Mouse (Mus musculus) limb, embryonic 13.5 days (tissue): ENCODE results near the gene Mex3d. TPM values are rescaled to one million over a fixed set of nuclear protein-coding genes. Genes with fewer than 3 reads are reported as not detected.

Experiments
- ATAC-seq: fragments of 200-750 bp; cut with Nextera tagmentation; 2 replicates; pipeline ENCODE4 v1.8.0; 2017; ENCODE audit warnings: low read depth, moderate number of reproducible peaks, moderate TSS enrichment; ENCODE audit not compliant: low FRiP score
- H3K27ac ChIP-seq: fragments of 300-500 bp; sonication (generic); 2 replicates; pipeline ENCODE4 v1.5.1; 2015; ENCODE audit warnings: inconsistent platforms, mild to moderate bottlenecking, moderate library complexity
- H3K27me3 ChIP-seq: fragments of 300-500 bp; sonication (generic); 2 replicates; pipeline ENCODE4 v1.6.1; 2015; ENCODE audit warnings: mild to moderate bottlenecking, inconsistent platforms
- H3K36me3 ChIP-seq: fragments of 300-500 bp; sonication (generic); 2 replicates; pipeline ENCODE4 v1.6.1; 2015; ENCODE audit warnings: inconsistent platforms, mild to moderate bottlenecking, moderate library complexity
- H3K4me1 ChIP-seq: fragments of 300-500 bp; sonication (generic); 2 replicates; pipeline ENCODE4 v1.6.1; 2015; ENCODE audit warnings: inconsistent platforms
- H3K4me2 ChIP-seq: fragments of 300-500 bp; sonication (generic); replicated peaks from 2 replicates; pipeline ENCODE4 v1.6.1; 2015; ENCODE audit warnings: inconsistent platforms, mild to moderate bottlenecking, moderate library complexity
- H3K4me3 ChIP-seq: fragments of 300-500 bp; sonication (generic); 2 replicates; pipeline ENCODE4 v1.5.1; 2015; ENCODE audit warnings: moderate library complexity, mild to moderate bottlenecking, inconsistent platforms
- H3K9ac ChIP-seq: fragments of 300-500 bp; sonication (generic); 2 replicates; pipeline ENCODE4 v1.6.1; 2015; ENCODE audit warnings: mild to moderate bottlenecking, inconsistent platforms
- H3K9me3 ChIP-seq: fragments of 300-500 bp; sonication (generic); 2 replicates; pipeline ENCODE4 v1.6.1; 2016; ENCODE audit warnings: inconsistent platforms
- WGBS: fragments of 180-500 bp; shearing (Covaris S2); methylation state at CpG from one replicate; pipeline ENCODE4 v1.1.7; 2015; 5-methylcytosine and 5-hydroxymethylcytosine counted together
- polyA plus RNA-seq: library from polyadenylated mRNA; unstranded; fragments of >200 nt; fragmentation: Nextera tagmentation; extraction: Ambion mirVana; gene quantifications from 2 replicates; pipeline ENCODE4 v1.2.1, GENCODE M21; 2015

The Mex3d gene
- polyA plus RNA-seq, 1 experiment from 2014 or later: 9.2 TPM

- Histone ChIP-seq H3K9me3 (no peaks in the 10 kb centered on the region), H3K27ac (no peak overlapping the region), H3K27me3 (no peaks in the 10 kb centered on the region), H3K4me3 (no peak overlapping the region), H3K4me1 (peaks cover 18% of the 10 kb centered on the region), H3K36me3 (peaks cover 69% of the 10 kb centered on the region), H3K4me2 (no peak overlapping the region), H3K9ac (peak overlapping the region; percentile 53; the same call in 1 of the 2 replicates)
- 94% methylated on average over 35 of the region's 35 CpGs for WGBS
- ATAC-seq: no peak
Observed at GRCm38 (mm10) chr10:80395025-80395627, 7.7 kb upstream of the Mex3d start.

GRCm38 (mm10) chr10:80392687-80393086 is 5.2 kb upstream of the Mex3d start:
- H3K4me3 ChIP-seq: no peak overlapping the region
- no peak overlapping the region for H3K9ac ChIP-seq

GRCm38 (mm10) chr10:80390697-80391096 is 3.2 kb upstream of the Mex3d start:
- 85% methylated on average over 9 of the region's 9 CpGs for WGBS
- Histone ChIP-seq H3K4me1 (peaks cover 12% of the 10 kb centered on the region), H3K36me3 (peaks cover 58% of the 10 kb centered on the region), H3K9me3 (no peaks in the 10 kb centered on the region), H3K27ac (no peak overlapping the region), H3K4me2 (no peak overlapping the region), H3K27me3 (no peaks in the 10 kb centered on the region), H3K9ac (no peak overlapping the region), H3K4me3 (no peak overlapping the region)
- ATAC-seq: no peak

More at GRCm38 (mm10) chr10:80392687-80393086, 5.2 kb upstream of the Mex3d start:
- Histone ChIP-seq H3K4me1 (peaks cover 23% of the 10 kb centered on the region), H3K27ac (no peak overlapping the region), H3K9me3 (no peaks in the 10 kb centered on the region), H3K4me2 (no peak overlapping the region), H3K36me3 (peaks cover 71% of the 10 kb centered on the region), H3K27me3 (no peaks in the 10 kb centered on the region)
- WGBS: 89% methylated on average over 5 of the region's 5 CpGs
- no peak for ATAC-seq

- Histone ChIP-seq H3K4me3 (no peak overlapping the region), H3K27me3 (no peaks in the 10 kb centered on the region), H3K4me1 (peaks cover 27% of the 10 kb centered on the region), H3K27ac (no peak overlapping the region), H3K9me3 (no peaks in the 10 kb centered on the region), H3K9ac (no peak overlapping the region), H3K36me3 (peaks cover 52% of the 10 kb centered on the region), H3K4me2 (no peak overlapping the region)
- ATAC-seq: no peak
- WGBS: 70% methylated on average over 4 of the region's 4 CpGs
Observed at GRCm38 (mm10) chr10:80389185-80389708, 1.8 kb upstream of the Mex3d start.

- H3K4me3 ChIP-seq: peak overlapping the region; percentile 97; the same call in 1 of the 2 replicates
- no peaks in the 10 kb centered on the region for H3K27me3 ChIP-seq
- ATAC-seq: no peak
- peak overlapping the region; percentile 78; the same call in 1 of the 2 replicates for H3K9ac ChIP-seq
- H3K9me3 ChIP-seq: no peaks in the 10 kb centered on the region
- peaks cover 32% of the 10 kb centered on the region for H3K4me1 ChIP-seq
- H3K36me3 ChIP-seq: peaks cover 52% of the 10 kb centered on the region
- H3K4me2 ChIP-seq: peak overlapping the region; percentile 95; the same call in 1 of the 2 replicates
- H3K27ac ChIP-seq: no peak overlapping the region
- WGBS: 23% methylated on average over 2 of the region's 2 CpGs
Observed at GRCm38 (mm10) chr10:80388731-80389130, 1.3 kb upstream of the Mex3d start.

- Histone ChIP-seq H3K9ac (peak overlapping the region; percentile 99), H3K4me2 (peak overlapping the region; percentile 95), H3K27ac (peak overlapping the region; percentile 80), H3K36me3 (peaks cover 52% of the 10 kb centered on the region), H3K4me1 (peaks cover 41% of the 10 kb centered on the region), H3K9me3 (no peaks in the 10 kb centered on the region), H3K4me3 (peak overlapping the region; percentile 97), H3K27me3 (no peaks in the 10 kb centered on the region)
- under 1% methylated on average over 78 of the region's 94 CpGs for WGBS
- ATAC-seq: 0 out of 2 replicates have a peak, but pooled peaks have one; percentile 0
Observed at GRCm38 (mm10) chr10:80386735-80387471, 556 bp downstream of the Mex3d start.

- H3K9ac ChIP-seq: peak overlapping the region; percentile 99
- H3K27ac ChIP-seq: peak overlapping the region; percentile 80
- no peaks in the 10 kb centered on the region for H3K27me3 ChIP-seq
- H3K4me3 ChIP-seq: peak overlapping the region; percentile 97
- no peaks in the 10 kb centered on the region for H3K9me3 ChIP-seq
- peaks cover 45% of the 10 kb centered on the region for H3K4me1 ChIP-seq
- under 1% methylated on average over 34 of the region's 34 CpGs for WGBS
- H3K4me2 ChIP-seq: peak overlapping the region; percentile 95
- peak; percentile 39 for ATAC-seq
- peaks cover 52% of the 10 kb centered on the region for H3K36me3 ChIP-seq
Observed at GRCm38 (mm10) chr10:80385811-80386734, 1.4 kb downstream of the Mex3d start.

GRCm38 (mm10) chr10:80385310-80385709 is 2.1 kb downstream of the Mex3d start:
- no peaks in the 10 kb centered on the region for H3K9me3 ChIP-seq
- peak overlapping the region; percentile 80 for H3K27ac ChIP-seq
- peaks cover 46% of the 10 kb centered on the region for H3K4me1 ChIP-seq
- H3K27me3 ChIP-seq: no peaks in the 10 kb centered on the region
- peak overlapping the region; percentile 95 for H3K4me2 ChIP-seq
- ATAC-seq: no peak
- H3K4me3 ChIP-seq: peak overlapping the region; percentile 97
- WGBS: 15% methylated on average over 7 of the region's 7 CpGs
- H3K36me3 ChIP-seq: peaks cover 51% of the 10 kb centered on the region
- H3K9ac ChIP-seq: peak overlapping the region; percentile 99

- Histone ChIP-seq H3K4me1 (peaks cover 46% of the 10 kb centered on the region), H3K27ac (no peak overlapping the region; the same call in 1 of the 2 replicates), H3K9ac (peak overlapping the region; percentile 99), H3K4me3 (peak overlapping the region; percentile 97), H3K36me3 (peaks cover 51% of the 10 kb centered on the region), H3K9me3 (no peaks in the 10 kb centered on the region), H3K27me3 (no peaks in the 10 kb centered on the region), H3K4me2 (peak overlapping the region; percentile 95)
- 71% methylated on average over 7 of the region's 7 CpGs for WGBS
- ATAC-seq: no peak
Observed at GRCm38 (mm10) chr10:80384709-80385108, 2.8 kb downstream of the Mex3d start.

GRCm38 (mm10) chr10:80384115-80384639 is 3.3 kb downstream of the Mex3d start:
- H3K4me1 ChIP-seq: peaks cover 46% of the 10 kb centered on the region
- peaks cover 56% of the 10 kb centered on the region for H3K36me3 ChIP-seq
- peak overlapping the region; percentile 95 for H3K4me2 ChIP-seq
- H3K4me3 ChIP-seq: peak overlapping the region; percentile 97
- no peak for ATAC-seq
- no peaks in the 10 kb centered on the region for H3K9me3 ChIP-seq
- WGBS: 88% methylated on average over 4 of the region's 4 CpGs
- peak overlapping the region; percentile 99 for H3K9ac ChIP-seq
- no peak overlapping the region for H3K27ac ChIP-seq
- no peaks in the 10 kb centered on the region for H3K27me3 ChIP-seq

- Histone ChIP-seq H3K4me3 (peak overlapping the region; percentile 12; the same call in 1 of the 2 replicates), H3K4me2 (peak overlapping the region; percentile 95; the same call in 1 of the 2 replicates), H3K27me3 (no peaks in the 10 kb centered on the region), H3K36me3 (peaks cover 56% of the 10 kb centered on the region), H3K9me3 (no peaks in the 10 kb centered on the region), H3K9ac (0 out of 2 replicates have a peak overlapping the region, but pooled peaks have one; percentile 5), H3K27ac (no peak overlapping the region), H3K4me1 (peaks cover 40% of the 10 kb centered on the region)
- ATAC-seq: no peak
- 60% methylated on average over 4 of the region's 4 CpGs for WGBS
Observed at GRCm38 (mm10) chr10:80383431-80383830, 4.0 kb downstream of the Mex3d start.
